Mouse (Mus musculus): ENCODE results near the gene Samhd1. TPM values are rescaled to one million over a fixed set of nuclear protein-coding genes. Genes with fewer than 3 reads are reported as not detected.

Gene Samhd1
- total and polyA plus RNA-seq, 2 experiments from 2014 or later = 13.0 to 22.6 TPM

DNA sequence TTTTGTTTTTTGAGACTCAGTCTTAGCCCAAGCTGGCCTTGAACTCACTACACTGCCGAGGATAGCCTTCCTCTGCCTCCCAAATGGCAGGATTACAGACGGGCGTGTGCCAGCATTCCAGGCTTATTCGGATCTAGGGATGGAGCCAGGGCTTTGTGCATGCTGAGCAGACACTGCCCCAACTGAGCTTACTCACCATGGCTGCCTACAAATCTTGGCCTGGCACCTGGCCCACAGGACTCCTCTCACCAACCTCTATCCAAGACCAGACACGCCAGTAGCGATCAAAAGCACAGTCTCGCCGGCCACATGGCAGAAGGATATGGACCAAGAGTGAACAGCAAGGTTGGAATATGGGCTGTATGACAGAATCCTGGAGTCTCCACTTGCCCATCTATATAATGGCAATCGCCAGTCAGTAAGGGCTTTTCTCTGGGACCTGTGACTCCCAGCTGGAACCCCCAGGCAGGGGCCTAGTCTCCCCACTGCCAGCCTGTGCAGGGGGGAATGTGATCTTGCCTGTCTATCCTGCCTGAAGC is 60.8 kb downstream of the Samhd1 start:
- no peak for ATAC-seq (ENCODE audit: insufficient read depth, low read depth)
- DNase-seq (ENCODE audit: low spot score) = no peak
- 58% methylated on average over 9 of the region's 9 CpGs for WGBS
- Histone ChIP-seq H3K9me3 (replicated peaks; ENCODE audit: control insufficient read depth, low read length) (no peaks in the 10 kb centered on the region), H3K36me3 (replicated peaks; ENCODE audit: control insufficient read depth, insufficient read depth, low read length) (peaks cover 6% of the 10 kb centered on the region; the same call in 1 of the 2 replicates), H3K9ac (replicated peaks; ENCODE audit: low read depth, low read length) (no peak overlapping the region; the same call in 1 of the 2 replicates), H3K27ac (ENCODE audit: low read depth) (peak overlapping the region; percentile 84), H3K4me1 (ENCODE audit: control insufficient read depth, insufficient read depth) (peaks cover 79% of the 10 kb centered on the region), H3K4me2 (ENCODE audit: low read depth, low read length) (peak overlapping the region; percentile 72), H3K4me3 (ENCODE audit: low read depth, low read length) (no peak overlapping the region), H3K27me3 (ENCODE audit: control insufficient read depth, insufficient read depth, low read length) (no peaks in the 10 kb centered on the region)
- TF ChIP-seq CTCF (IDR thresholded peaks at IDR 0.05; ENCODE audit: low read depth) (no peak), EP300 (IDR thresholded peaks at IDR 0.05; ENCODE audit: low read depth) (no peak)

DNA sequence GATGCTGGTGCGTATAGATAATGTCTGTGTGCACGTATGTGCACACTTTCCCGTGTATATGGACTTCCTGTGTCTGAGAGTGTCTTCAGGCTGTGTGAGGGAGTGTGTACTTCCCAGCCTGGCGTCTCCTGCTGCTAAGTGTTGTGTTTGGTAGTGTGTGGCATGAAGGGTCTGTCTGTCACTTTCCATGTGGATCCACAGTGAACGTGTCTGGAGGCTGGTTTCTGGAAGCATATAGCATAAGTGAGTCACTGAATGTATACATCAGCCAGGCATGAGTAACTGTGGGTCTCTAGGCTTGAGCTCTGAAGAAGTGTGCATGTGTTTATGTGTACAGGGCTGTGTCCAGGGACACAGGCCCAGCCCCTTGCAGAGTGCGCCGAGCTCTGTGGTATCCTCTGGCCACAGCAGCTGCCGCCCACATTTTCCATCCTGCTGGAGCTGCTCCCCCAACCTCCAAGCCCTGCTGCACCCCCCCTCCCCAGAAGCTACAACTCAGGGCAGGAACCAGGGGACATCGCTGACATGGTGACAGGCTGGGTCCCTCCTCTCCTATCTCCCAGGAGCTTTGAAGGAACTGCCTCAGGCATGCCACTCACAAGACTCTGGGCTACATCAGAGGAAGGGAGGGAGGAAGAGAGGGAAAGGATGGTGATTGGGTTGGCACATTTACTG is 61.5 kb downstream of the Samhd1 start:
- no peak for ATAC-seq (ENCODE audit: insufficient read depth, low read depth)
- H3K4me1 ChIP-seq (ENCODE audit: control insufficient read depth, insufficient read depth) = peaks cover 86% of the 10 kb centered on the region
- 50% methylated on average over 9 of the region's 9 CpGs for WGBS
- no peak overlapping the region for H3K4me2 ChIP-seq (ENCODE audit: low read depth, low read length)
- no peak for TF ChIP-seq CTCF (IDR thresholded peaks at IDR 0.05; ENCODE audit: low read depth)
- TF ChIP-seq EP300 (IDR thresholded peaks at IDR 0.05; ENCODE audit: low read depth) = no peak
- no peak for DNase-seq (ENCODE audit: low spot score)
- H3K9ac ChIP-seq (replicated peaks; ENCODE audit: low read depth, low read length) = no peak overlapping the region
- H3K36me3 ChIP-seq (replicated peaks; ENCODE audit: control insufficient read depth, insufficient read depth, low read length) = peaks cover 6% of the 10 kb centered on the region; the same call in 1 of the 2 replicates
- no peaks in the 10 kb centered on the region for H3K9me3 ChIP-seq (replicated peaks; ENCODE audit: control insufficient read depth, low read length)
- H3K4me3 ChIP-seq (ENCODE audit: low read depth, low read length) = no peak overlapping the region
- no peaks in the 10 kb centered on the region for H3K27me3 ChIP-seq (ENCODE audit: control insufficient read depth, insufficient read depth, low read length)
- H3K27ac ChIP-seq (ENCODE audit: low read depth) = peak overlapping the region; percentile 84

DNA sequence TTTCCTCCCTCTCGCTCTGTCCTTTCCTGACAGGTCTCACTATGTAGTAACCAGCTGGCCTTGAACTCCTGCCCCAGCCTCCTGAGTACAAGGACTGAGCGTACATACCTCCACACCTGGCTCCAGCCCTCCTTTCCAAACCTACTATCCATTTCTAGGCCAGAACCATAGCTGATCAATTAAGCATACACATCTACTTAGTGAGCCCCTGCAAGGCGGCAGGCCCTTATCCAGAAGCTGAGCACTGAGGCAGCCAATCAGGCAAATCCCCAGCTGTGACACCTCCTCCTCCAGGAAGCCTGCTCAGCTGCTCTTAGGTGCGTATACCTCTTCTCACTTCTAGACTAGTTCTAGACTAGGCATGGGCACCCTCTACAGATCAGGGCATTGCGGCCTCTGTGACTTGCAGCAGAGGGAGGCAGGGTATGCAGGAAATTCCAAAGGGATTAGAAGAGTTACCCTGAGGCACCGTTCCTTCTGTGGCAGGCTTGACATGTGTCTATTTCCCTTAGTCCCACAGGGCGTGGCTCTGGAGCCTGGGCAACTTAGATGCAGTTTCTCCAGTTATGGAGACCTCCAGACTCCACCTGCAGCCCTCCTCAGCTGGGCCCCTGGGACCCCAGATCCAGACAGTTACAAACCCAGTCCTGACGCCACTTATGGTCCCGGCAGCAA is 62.6 kb downstream of the Samhd1 start:
- DNase-seq (ENCODE audit: low spot score) (no peak), ATAC-seq (ENCODE audit: insufficient read depth, low read depth) (no peak)
- WGBS = 59% methylated on average over 9 of the region's 9 CpGs
- Histone ChIP-seq H3K27me3 (ENCODE audit: control insufficient read depth, insufficient read depth, low read length) (no peaks in the 10 kb centered on the region), H3K4me2 (ENCODE audit: low read depth, low read length) (no peak overlapping the region), H3K4me3 (ENCODE audit: low read depth, low read length) (no peak overlapping the region), H3K27ac (ENCODE audit: low read depth) (peak overlapping the region; percentile 89), H3K4me1 (ENCODE audit: control insufficient read depth, insufficient read depth) (peaks cover 88% of the 10 kb centered on the region), H3K9ac (replicated peaks; ENCODE audit: low read depth, low read length) (no peak overlapping the region), H3K9me3 (replicated peaks; ENCODE audit: control insufficient read depth, low read length) (no peaks in the 10 kb centered on the region), H3K36me3 (replicated peaks; ENCODE audit: control insufficient read depth, insufficient read depth, low read length) (peaks cover 6% of the 10 kb centered on the region; the same call in 1 of the 2 replicates)
- TF ChIP-seq EP300 (IDR thresholded peaks at IDR 0.05; ENCODE audit: low read depth) (no peak), CTCF (IDR thresholded peaks at IDR 0.05; ENCODE audit: low read depth) (no peak)

DNA sequence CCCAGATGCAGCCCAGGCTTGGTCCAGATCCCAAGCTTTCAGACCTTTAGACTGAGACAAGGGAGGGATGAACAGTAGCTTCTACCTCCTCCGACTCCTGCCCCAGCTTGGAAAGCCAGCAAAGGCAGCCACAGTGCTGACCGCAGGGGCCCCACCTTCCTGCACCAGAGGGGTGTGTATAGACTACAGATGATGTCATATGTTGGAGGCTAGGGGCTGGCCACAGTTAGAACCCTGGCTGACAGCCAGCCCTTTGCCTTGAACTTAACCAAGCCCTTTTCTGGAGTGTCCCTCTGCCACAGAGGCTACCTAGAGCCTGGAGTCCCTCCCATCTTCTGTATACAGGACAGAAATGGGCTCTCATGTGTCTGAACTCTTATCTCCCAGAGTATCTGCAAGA is 63.5 kb downstream of the Samhd1 start:
- no peak overlapping the region for H3K4me3 ChIP-seq (ENCODE audit: low read depth, low read length)

DNA sequence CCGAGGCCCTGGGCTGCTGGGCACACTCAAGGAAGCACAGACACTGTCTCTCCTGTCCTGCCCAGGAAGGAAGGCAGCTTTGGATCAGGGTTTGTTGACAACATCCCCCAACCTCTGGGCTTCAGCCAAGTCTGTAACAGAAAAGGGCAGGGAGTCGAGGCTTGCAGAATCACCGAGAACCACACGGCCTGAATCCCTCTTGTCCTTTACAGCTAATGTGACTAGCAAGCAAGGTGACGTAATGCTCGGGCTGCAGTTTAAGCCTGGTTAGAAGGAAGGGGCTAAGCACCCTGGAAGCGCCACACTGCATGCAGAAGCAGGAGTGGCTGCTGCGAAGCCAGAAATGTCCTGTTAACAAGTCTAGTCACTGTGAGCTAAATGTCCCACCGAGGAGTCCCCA is 64.7 kb downstream of the Samhd1 start:
- ATAC-seq (ENCODE audit: insufficient read depth, low read depth) (peak; percentile 28; the same call in 1 of the 2 replicates), DNase-seq (ENCODE audit: low spot score) (peak; percentile 79)
- no peaks in the 10 kb centered on the region for H3K27me3 ChIP-seq (ENCODE audit: control insufficient read depth, insufficient read depth, low read length)
- no peak overlapping the region for H3K4me3 ChIP-seq (ENCODE audit: low read depth, low read length)
- peak overlapping the region; percentile 32; the same call in 1 of the 2 replicates for H3K4me2 ChIP-seq (ENCODE audit: low read depth, low read length)
- 3% methylated on average over 9 of the region's 9 CpGs for WGBS
- no peaks in the 10 kb centered on the region for H3K9me3 ChIP-seq (replicated peaks; ENCODE audit: control insufficient read depth, low read length)
- peak overlapping the region; percentile 89 for H3K27ac ChIP-seq (ENCODE audit: low read depth)
- H3K9ac ChIP-seq (replicated peaks; ENCODE audit: low read depth, low read length) = peak overlapping the region; percentile 36; the same call in 1 of the 2 replicates
- TF ChIP-seq CTCF (IDR thresholded peaks at IDR 0.05; ENCODE audit: low read depth) = no peak
- peak; percentile 44; the same call in 1 of the 2 replicates for TF ChIP-seq EP300 (IDR thresholded peaks at IDR 0.05; ENCODE audit: low read depth)
- H3K4me1 ChIP-seq (ENCODE audit: control insufficient read depth, insufficient read depth) = peaks cover 88% of the 10 kb centered on the region
- peaks cover 6% of the 10 kb centered on the region; the same call in 1 of the 2 replicates for H3K36me3 ChIP-seq (replicated peaks; ENCODE audit: control insufficient read depth, insufficient read depth, low read length)

More for the DNA sequence above, 63.5 kb downstream of the Samhd1 start:
- no peak for TF ChIP-seq CTCF (IDR thresholded peaks at IDR 0.05; ENCODE audit: low read depth)
- ATAC-seq (ENCODE audit: insufficient read depth, low read depth) (peak; percentile 67), DNase-seq (ENCODE audit: low spot score) (peak; percentile 88)
- Histone ChIP-seq H3K27me3 (ENCODE audit: control insufficient read depth, insufficient read depth, low read length) (no peaks in the 10 kb centered on the region), H3K27ac (ENCODE audit: low read depth) (peak overlapping the region; percentile 89), H3K36me3 (replicated peaks; ENCODE audit: control insufficient read depth, insufficient read depth, low read length) (peaks cover 6% of the 10 kb centered on the region; the same call in 1 of the 2 replicates), H3K4me1 (ENCODE audit: control insufficient read depth, insufficient read depth) (peaks cover 88% of the 10 kb centered on the region), H3K9me3 (replicated peaks; ENCODE audit: control insufficient read depth, low read length) (no peaks in the 10 kb centered on the region), H3K9ac (replicated peaks; ENCODE audit: low read depth, low read length) (peak overlapping the region; percentile 36; the same call in 1 of the 2 replicates), H3K4me2 (ENCODE audit: low read depth, low read length) (peak overlapping the region; percentile 27)
- WGBS = 8% methylated on average over 2 of the region's 2 CpGs

All from heart, postnatal 0 days (tissue).